Mouse (Mus musculus): ENCODE results near the gene Ripor1.

Ripor1 gene

GRCm38 (mm10) chr8:105606189-105607023 is 1.4 kb downstream of the Ripor1 start:
- peak; percentile 73 for DNase-seq (ENCODE audit: low spot score)

DNA sequence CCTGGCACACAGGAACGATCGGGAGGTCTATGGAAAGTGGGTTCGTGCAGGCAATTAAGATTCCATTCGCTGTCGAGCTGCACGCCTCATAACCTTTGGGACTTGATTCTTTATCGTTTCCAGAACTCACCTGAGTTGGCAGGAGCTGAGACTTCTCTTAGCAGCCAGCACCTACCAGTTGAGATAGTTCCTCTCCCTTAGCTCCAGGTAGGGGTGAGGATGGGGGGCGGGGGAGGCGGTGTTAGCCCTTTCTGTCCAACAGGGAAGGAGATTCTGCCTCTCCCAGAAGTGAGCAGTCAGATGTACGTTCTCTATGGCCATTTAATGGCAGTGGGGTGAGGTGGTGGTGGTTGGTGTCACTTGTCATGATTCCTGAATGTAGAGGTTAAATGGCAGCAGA is 2.0 kb downstream of the Ripor1 start:
- DNase-seq (ENCODE audit: low spot score): no peak

DNA sequence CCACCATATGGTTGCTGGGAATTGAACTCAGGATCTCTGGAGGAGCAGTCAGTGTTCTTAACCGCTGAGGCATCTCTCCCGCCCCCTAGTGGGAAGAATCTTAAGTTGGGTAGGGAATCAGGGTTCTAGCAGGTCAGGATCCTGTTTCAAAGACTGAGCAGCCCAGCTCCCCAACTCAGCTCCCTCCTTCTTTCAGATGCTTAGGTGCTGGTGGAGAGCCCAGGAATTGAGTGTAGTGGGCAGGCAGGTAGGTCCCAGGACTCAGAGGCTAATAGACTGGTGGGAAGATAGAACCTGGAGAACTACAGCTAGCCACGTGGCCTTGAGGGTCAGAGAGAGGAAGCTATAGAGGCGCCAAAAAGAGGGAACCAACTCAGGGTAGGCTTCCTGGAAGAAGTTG is 2.6 kb downstream of the Ripor1 start:
- DNase-seq (ENCODE audit: low spot score): no peak

DNA sequence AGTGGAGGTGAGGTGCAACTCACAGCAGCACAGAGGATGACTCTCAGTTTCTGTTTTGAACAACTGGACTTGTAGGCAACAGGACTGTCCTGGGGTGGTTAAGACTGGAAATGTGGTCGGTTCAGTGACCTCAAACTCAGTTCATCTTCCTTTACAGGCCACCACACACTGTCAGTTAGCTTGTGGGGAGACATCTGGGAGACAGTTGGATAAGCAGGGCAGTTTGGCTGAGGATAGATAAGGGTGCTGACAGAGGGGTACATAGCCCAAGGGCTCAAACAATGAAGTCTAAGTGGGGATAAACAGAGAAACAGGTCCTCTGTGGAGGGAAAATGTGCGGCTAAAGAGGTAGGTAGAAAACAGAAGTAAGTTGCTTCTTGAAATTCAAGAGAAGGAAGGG is 4.3 kb downstream of the Ripor1 start:
- DNase-seq (ENCODE audit: low spot score): no peak

DNA sequence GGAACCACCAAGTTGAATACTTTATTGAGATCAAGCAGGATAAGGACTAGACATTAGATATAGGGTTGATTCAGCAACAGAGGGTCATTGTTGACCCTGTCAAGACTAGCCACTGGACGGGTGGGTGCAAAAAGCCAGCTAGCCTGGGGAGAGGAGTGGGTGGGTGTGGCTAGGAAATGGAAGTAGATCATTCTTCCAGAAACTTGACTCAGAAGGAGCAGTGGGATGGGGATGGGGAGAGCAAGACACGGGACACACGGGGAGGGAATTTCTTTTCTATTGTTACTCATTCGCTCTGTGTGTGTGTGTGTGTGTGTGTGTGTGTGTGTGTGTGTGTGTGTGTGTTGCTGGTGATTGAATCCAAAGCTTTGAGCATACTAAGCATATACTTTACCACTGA is 4.7 kb downstream of the Ripor1 start:
- DNase-seq (ENCODE audit: low spot score): no peak

DNA sequence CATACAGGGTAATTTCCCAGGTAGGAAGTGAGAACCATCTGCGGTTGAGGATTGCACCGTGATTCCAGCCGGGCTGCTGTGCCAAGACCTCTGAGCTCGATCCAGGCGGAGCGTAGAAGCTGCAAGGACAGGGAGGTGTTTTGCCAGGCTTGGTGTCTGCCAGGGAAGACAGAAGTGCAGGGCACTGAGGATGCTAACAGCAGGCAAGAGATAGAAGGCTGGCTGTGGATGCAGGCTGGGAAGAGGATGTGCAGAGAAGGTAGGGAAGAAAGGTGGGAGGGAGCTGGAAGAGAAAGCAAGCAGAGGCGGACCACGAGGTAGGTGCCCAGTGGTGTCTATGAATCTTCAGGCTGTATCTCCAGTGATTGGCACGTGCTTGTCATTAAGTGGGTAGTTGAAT is 6.8 kb downstream of the Ripor1 start:
- no peak for DNase-seq (ENCODE audit: low spot score)

GRCm38 (mm10) chr8:105613037-105613436 is 8.0 kb downstream of the Ripor1 start:
- DNase-seq (ENCODE audit: low spot score): no peak

DNA sequence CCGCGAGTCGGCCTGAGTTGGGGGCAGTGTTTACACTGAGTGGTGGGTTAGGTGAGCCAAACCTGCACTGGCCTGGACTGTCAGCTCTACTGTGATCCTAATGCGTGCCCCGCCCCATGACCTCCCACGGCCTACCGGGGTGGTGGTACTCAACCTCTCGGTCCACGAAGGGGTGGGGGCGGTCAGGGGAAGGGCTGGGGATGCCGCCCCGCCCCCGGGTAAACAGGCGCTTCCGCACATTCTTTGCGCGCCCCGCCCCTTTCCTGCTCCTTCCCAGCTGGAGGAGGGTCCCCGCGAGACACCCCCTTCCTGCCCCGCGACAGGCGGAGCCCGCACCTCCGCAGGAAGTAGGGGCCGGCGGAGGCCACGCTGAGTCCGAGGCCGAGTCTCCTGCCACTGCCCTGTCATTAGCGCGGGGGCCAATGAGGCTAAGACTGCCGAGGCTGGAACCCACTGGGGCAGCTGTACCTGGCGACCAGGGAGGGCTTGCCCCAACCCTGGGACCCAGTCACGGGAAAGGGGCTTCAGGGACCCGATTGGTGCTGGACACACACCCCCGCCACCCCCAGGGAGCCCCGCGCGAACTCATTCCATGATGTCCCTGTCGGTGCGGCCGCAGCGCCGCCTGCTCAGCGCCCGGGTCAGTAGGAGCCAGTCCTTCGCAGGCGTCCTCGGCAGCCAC is 8.9 kb downstream of the Ripor1 start:
- DNase-seq (ENCODE audit: low spot score): peak; percentile 50

DNA sequence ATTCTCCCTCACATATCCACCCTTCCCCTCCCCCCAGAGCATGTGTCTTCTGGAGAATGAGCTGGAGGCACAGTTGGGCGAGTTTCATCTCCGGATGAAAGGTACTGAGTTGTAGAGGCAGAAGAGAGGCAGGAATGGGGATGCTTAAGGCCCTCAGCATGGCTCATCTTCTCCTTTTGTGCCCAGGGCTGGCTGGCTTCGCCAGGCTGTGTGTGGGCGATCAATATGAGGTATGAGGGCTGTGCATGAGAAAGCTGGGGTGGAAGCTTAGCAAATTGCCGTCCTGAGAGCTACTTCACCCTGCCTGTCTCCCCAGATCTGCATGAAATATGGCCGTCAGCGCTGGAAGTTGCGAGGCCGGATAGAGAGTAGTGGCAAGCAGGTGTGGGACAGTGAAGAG is 10.9 kb downstream of the Ripor1 start:
- DNase-seq (ENCODE audit: low spot score): no peak

DNA sequence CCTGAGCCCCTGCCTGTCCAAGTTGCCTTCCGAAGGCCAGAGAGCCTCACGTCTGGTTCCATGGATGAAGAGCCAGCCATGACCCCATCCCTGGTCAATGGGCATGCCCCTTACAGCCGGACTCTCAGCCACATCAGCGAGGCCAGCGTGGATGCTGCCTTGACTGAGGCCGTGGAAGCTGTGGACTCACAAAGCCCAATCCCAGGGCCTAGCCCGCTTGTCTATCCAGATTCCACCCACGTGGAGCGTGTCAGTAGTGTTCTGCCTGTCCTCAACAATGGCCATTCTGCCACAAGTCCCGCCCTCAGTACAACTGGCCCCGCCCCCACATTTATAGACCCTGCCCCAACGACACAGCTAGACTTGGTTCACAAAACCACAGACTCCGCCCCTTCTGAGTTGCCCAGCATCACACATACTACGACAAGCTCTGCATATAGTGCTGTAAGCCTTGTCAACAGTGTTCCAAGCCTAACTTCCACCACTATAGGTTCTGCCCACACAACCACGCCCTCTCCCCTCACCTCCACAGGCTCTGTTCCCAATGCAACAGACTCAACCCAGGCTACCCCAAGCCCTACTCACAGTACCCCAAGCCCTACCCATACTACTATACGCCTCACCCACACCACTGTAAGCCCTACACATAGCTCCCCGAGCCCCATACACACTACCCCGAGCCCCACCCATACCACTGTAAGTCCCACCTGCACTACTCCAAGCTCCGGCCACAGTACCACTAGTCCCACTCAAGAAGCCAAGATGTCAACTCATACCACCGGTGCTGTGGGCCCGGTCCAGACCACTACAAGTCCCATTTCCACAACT is 12.6 kb downstream of the Ripor1 start:
- no peak for DNase-seq (ENCODE audit: low spot score)

DNA sequence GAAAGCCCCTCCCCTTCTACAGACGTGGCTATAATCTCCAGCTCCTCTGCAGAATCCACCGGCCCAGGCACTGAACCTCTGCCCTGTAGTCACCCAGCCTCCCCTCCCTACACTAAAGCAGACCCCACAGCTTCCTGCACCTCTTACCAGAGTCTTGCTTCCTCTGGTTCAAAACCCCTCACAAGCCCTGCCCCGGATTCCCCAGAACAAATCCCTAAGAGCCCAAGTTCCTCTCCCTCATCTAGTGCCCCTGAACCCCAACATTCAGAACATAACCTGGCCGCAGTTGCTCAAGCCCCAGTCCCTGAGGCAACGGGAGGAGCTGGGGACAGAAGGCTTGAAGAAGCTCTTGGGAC is 13.2 kb downstream of the Ripor1 start:
- no peak for DNase-seq (ENCODE audit: low spot score)

DNA sequence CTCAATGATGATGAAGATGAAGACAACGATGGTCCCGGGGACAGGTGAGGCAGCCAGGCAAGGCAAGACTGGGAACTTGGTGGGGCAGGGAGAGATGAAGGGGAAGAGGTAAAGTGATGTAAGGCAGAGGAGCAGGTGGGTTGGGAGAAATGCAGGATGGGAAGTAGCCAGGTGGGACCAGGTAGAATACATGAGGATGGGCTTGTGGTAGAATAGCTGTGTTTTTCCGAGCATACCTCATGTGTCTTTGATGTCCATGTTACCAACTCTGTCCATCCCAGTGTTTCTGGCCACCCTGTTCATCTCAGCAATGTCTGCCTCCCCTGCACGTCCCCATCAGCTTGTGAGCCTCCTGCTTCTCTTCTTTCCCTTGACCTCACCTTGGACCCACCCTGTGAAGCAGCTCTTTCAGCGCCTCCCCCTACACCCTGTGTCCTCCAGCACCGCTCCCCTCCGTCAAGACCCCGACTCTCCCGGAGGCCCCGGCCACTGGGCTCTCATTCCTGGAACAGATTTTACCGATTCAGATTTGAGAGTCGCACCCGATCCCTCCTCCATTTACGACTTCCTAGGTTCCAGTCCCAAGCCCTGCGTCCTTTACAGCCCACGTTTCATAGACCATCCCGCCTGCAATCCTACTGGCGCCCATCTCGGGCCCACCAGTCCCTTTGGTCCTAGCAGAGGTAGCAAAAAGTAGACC is 14.0 kb downstream of the Ripor1 start:
- DNase-seq (ENCODE audit: low spot score): no peak

DNA sequence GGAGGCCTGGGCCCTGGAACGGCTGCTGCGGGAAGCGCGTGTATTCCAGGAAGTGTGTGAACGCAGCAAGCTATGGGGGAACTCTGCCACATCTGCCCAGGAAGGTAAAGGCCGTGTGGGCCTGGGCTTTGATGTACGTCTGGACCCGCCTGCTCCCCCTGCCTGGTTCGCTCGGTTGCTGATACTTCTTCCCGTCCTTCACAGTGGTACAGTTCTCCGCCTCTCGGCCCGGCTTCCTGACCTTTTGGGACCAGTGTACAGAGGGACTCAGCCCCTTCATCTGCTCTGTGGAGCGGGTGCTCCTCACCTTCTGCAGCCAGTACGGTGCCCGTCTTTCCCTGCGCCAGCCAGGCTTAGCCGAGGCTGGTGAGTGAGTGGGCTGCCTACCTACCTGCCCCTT is 15.2 kb downstream of the Ripor1 start:
- DNase-seq (ENCODE audit: low spot score): no peak

DNA sequence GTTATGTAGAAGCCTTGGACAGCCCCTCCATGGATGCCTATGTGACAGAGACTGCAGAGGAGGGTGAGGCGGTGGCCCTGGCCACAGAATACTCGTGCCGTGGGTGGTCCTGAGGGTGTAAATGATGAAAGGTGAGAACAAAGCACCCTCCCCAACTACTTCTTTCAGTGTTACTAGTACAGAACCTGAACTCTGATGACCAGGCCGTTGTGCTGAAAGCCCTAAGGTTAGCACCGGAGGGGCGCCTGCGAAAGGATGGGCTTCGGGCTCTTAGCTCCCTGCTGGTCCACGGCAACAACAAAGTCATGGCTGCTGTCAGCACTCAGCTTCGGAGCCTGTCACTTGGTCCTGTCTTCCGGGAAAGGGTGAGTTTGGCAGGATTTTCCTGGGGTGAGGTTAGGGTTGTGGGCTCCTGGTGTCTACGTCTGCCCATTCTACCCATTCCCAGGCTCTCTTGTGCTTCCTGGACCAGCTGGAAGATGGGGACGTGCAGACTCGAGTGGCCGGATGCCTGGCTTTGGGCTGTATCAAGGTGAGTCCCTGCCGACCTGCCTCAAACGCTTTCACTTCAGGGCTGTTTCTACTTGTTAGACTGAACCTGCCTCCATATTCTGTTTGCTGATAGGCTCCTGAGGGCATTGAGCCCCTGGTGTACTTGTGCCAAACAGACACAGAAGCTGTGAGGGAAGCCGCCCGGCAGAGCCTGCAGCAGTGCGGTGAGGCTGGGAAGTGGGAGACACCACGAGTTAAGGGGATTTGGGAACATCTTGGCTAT is 16.1 kb downstream of the Ripor1 start:
- no peak for DNase-seq (ENCODE audit: low spot score)

DNA sequence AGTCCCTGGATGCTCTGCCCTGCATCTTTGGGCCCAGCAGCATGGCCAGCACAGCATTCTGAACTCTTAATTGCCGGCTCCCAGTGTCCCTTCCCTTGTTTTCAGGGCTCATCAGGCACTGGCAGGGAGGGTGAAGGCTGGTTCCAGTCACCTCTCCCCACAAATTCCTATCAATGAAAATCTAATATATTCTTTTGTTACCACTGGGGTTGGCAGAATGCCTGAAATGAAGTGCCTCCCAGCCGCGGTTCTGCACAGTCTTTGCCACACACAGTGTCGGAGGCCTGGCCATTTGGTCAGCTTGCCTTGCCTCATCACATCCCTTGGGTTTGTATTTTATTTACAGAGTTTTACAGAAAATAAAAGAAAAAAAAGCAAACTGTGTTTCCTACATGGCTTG is 16.8 kb downstream of the Ripor1 start:
- DNase-seq (ENCODE audit: low spot score): no peak

DNA sequence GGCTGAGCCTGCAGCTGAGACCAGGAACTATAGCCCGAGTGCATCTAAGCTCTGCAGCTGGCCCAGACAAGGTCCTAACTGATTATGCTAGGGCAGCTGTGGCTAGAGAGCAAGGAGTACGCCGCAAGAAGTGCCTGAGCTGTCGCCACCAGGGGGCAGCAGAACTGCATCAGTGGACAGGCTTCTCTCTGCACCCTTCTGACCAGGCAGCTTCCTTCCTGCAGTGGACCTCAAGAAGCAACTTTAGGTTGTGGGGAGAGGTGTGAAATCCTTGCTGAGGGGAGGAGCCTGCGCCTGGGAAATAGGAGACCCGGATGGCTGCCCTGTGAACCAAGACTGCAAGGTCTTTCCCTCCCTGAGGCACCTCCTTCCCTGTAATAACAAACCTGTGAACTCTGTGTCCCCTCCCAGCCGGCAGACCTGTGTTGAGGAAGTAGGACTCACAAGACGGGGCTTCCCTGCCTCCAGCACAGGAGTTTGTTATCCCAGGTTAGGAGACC is 17.4 kb downstream of the Ripor1 start:
- peak; percentile 78 for DNase-seq (ENCODE audit: low spot score)

GRCm38 (mm10) chr8:105623118-105623517 is 18.1 kb downstream of the Ripor1 start:
- no peak for DNase-seq (ENCODE audit: low spot score)

- no peak for DNase-seq (ENCODE audit: low spot score)
Observed at GRCm38 (mm10) chr8:105623679-105624245, 18.7 kb downstream of the Ripor1 start.

DNA sequence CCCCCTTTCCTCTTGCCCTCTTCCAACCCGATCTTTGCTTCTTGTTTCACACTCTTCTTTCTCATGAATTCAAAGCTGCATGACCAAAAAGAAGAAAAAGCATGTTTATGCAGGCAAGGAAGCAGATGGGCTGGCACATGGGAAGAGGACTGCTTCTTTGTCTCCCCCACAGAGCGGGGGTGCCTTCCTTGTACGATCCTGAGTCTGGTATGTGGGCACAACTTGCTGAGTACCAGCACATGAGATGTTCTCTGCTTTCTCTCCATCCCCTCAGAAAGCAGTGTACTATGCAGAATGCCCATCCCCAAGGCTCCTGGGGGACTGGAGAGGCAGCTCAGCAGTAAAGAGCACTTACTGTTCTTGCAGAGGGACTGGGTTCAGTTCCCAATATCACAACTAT is 19.3 kb downstream of the Ripor1 start:
- no peak for DNase-seq (ENCODE audit: low spot score)

- DNase-seq (ENCODE audit: low spot score): no peak
Observed at GRCm38 (mm10) chr8:105624831-105625230, 19.8 kb downstream of the Ripor1 start.

DNA sequence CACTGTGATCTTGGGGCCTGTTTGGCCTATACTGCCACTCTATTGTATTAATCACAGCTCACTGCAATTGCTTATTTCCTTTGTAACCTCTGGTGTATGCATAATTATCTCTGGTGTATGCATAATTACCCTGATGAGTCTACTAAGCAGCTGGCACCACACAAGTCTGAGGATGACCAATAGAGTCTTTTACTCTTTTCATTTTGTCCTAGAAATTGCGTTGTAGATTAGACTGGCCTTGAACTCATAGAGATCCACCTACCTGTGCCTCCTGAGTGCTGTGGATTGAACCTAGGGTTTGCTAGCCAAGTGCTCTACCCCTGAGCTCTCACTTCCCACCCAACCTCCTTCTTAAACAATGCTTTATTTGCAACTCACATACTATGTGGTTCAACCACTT is 21.0 kb downstream of the Ripor1 start:
- DNase-seq (ENCODE audit: low spot score): no peak
